Mouse (Mus musculus): Measurements from ENCODE around the gene Pi16. TPM values are rescaled to one million over a fixed set of nuclear protein-coding genes. Genes with fewer than 3 reads are reported as not detected.

The Pi16 gene
- polyA plus RNA-seq (2014; fragmentation: Illumina TruSeq; extraction: RNeasy Lipid Tissue Mini Kit (QIAGEN cat#74804); ENCODE audit: low read depth, low replicate concordance), result 35.5 TPM

GRCm38 (mm10) chr17:29317380-29317779, at the start of gene Pi16:
Gene Pi16 (plus strand): TSS chr17:29317680.

GRCm38 (mm10) chr17:29268682-29269348, 48.7 kb upstream of the Pi16 start, which contains the start of gene BC004004:
Gene BC004004 (plus strand): TSS chr17:29268788.

GRCm38 (mm10) chr17:29347645-29348256, 30.3 kb downstream of the Pi16 start, which contains the start of gene Mtch1:
Gene Mtch1 (minus strand): TSS chr17:29347934.

GRCm38 (mm10) chr17:29360761-29361221, 43.3 kb downstream of the Pi16 start, which contains the start of gene Fgd2:
Gene Fgd2 (plus strand): TSS chr17:29360914.

Other genes starting within 250 kb of the Pi16 start
- gene Cdkn1a, start 226.7 kb upstream of the Pi16 start, polyA plus RNA-seq (2014; fragmentation: Illumina TruSeq; extraction: RNeasy Lipid Tissue Mini Kit (QIAGEN cat#74804); ENCODE audit: low read depth, low replicate concordance), result 42.9 TPM
- gene Rab44, start 203.5 kb upstream of the Pi16 start, polyA plus RNA-seq (2014; fragmentation: Illumina TruSeq; extraction: RNeasy Lipid Tissue Mini Kit (QIAGEN cat#74804); ENCODE audit: low read depth, low replicate concordance), result 10.0 TPM
- 35.5 TPM for gene Cpne5, start 79.5 kb upstream of the Pi16 start, polyA plus RNA-seq (2014; fragmentation: Illumina TruSeq; extraction: RNeasy Lipid Tissue Mini Kit (QIAGEN cat#74804); ENCODE audit: low read depth, low replicate concordance)
- 38.4 TPM for gene Ppil1, start 53.5 kb upstream of the Pi16 start, polyA plus RNA-seq (2014; fragmentation: Illumina TruSeq; extraction: RNeasy Lipid Tissue Mini Kit (QIAGEN cat#74804); ENCODE audit: low read depth, low replicate concordance)
- 140 TPM for gene BC004004, start 48.9 kb upstream of the Pi16 start, polyA plus RNA-seq (2014; fragmentation: Illumina TruSeq; extraction: RNeasy Lipid Tissue Mini Kit (QIAGEN cat#74804); ENCODE audit: low read depth, low replicate concordance)
- gene Mtch1, start 30.3 kb downstream of the Pi16 start, polyA plus RNA-seq (2014; fragmentation: Illumina TruSeq; extraction: RNeasy Lipid Tissue Mini Kit (QIAGEN cat#74804); ENCODE audit: low read depth, low replicate concordance), result 408 TPM
- gene Fgd2, start 43.2 kb downstream of the Pi16 start, polyA plus RNA-seq (2014; fragmentation: Illumina TruSeq; extraction: RNeasy Lipid Tissue Mini Kit (QIAGEN cat#74804); ENCODE audit: low read depth, low replicate concordance), result 16.1 TPM
- gene Pim1, start 173.1 kb downstream of the Pi16 start, polyA plus RNA-seq (2014; fragmentation: Illumina TruSeq; extraction: RNeasy Lipid Tissue Mini Kit (QIAGEN cat#74804); ENCODE audit: low read depth, low replicate concordance), result 13.0 TPM
- not detected for gene Gm17657, start 232.0 kb downstream of the Pi16 start, polyA plus RNA-seq (2014; fragmentation: Illumina TruSeq; extraction: RNeasy Lipid Tissue Mini Kit (QIAGEN cat#74804); ENCODE audit: low read depth, low replicate concordance)
- 13.8 TPM for gene Tbc1d22b, start 232.1 kb downstream of the Pi16 start, polyA plus RNA-seq (2014; fragmentation: Illumina TruSeq; extraction: RNeasy Lipid Tissue Mini Kit (QIAGEN cat#74804); ENCODE audit: low read depth, low replicate concordance)
- 1.1 TPM for gene Tmem217, start 234.7 kb downstream of the Pi16 start, polyA plus RNA-seq (2014; fragmentation: Illumina TruSeq; extraction: RNeasy Lipid Tissue Mini Kit (QIAGEN cat#74804); ENCODE audit: low read depth, low replicate concordance)